Mouse (Mus musculus): ENCODE measurements around the gene Psmd8.
A peak's percentile ranks its signal among the peaks of the same experiment; 100 is the strongest.
"Not testable (repeated sequence)": the region's sequence is repeated elsewhere in the genome, so short reads cannot be mapped to it uniquely, and the experiment has no call there.

Psmd8 gene

GRCm38 (mm10) chr7:29180077-29180853, at the start of gene Psmd8:
TSS of gene Psmd8 (minus strand) at chr7:29180701.
- DNase-seq = peak; percentile 98

- no peak for DNase-seq
Measured at GRCm38 (mm10) chr7:29228202-29228601, 47.7 kb upstream of the Psmd8 start.

GRCm38 (mm10) chr7:29225520-29225919, 45.0 kb upstream of the Psmd8 start:
- no peak for DNase-seq

GRCm38 (mm10) chr7:29224756-29225394, 44.4 kb upstream of the Psmd8 start:
- no peak for DNase-seq

GRCm38 (mm10) chr7:29214846-29215245, 34.3 kb upstream of the Psmd8 start:
- no peak for DNase-seq

- no peak for DNase-seq
Measured at GRCm38 (mm10) chr7:29214236-29214635, 33.7 kb upstream of the Psmd8 start.

GRCm38 (mm10) chr7:29213675-29214082, 33.2 kb upstream of the Psmd8 start, which contains the start of gene Catsperg1:
TSS of gene Catsperg1 (minus strand) at chr7:29214035.
- no peak for DNase-seq

- DNase-seq = not testable (repeated sequence)
Measured at GRCm38 (mm10) chr7:29212775-29213560, 32.5 kb upstream of the Psmd8 start.

- DNase-seq = no peak
Measured at GRCm38 (mm10) chr7:29212199-29212765, 31.8 kb upstream of the Psmd8 start.

GRCm38 (mm10) chr7:29211415-29212198, 31.1 kb upstream of the Psmd8 start:
- DNase-seq = peak; percentile 94 to 95

- peak in 1 of 2 experiments; percentile 75 for DNase-seq
Measured at GRCm38 (mm10) chr7:29211013-29211412, 30.5 kb upstream of the Psmd8 start.

GRCm38 (mm10) chr7:29202577-29202976, 22.1 kb upstream of the Psmd8 start:
- DNase-seq = no peak

GRCm38 (mm10) chr7:29194230-29194629, 13.7 kb upstream of the Psmd8 start:
- not testable (repeated sequence) for DNase-seq

- not testable (repeated sequence) for DNase-seq
Measured at GRCm38 (mm10) chr7:29181323-29181722, 822 bp upstream of the Psmd8 start.

- DNase-seq = no peak
Measured at GRCm38 (mm10) chr7:29180854-29181236, 344 bp upstream of the Psmd8 start.

GRCm38 (mm10) chr7:29179323-29179722, 1.2 kb downstream of the Psmd8 start:
- peak; percentile 48 to 54 for DNase-seq

GRCm38 (mm10) chr7:29178106-29178505, 2.4 kb downstream of the Psmd8 start:
- DNase-seq = peak; percentile 41 to 46

- peak; percentile 15 to 21 for DNase-seq
Measured at GRCm38 (mm10) chr7:29172390-29173016, 8.0 kb downstream of the Psmd8 start.

- DNase-seq = peak; percentile 42 to 43
Measured at GRCm38 (mm10) chr7:29171562-29172097, 8.9 kb downstream of the Psmd8 start.

- DNase-seq = peak; percentile 66 to 72
Measured at GRCm38 (mm10) chr7:29170755-29171561, 9.5 kb downstream of the Psmd8 start.

All from B cell, adult 2 months (primary cell).